Mouse (Mus musculus) heart, adult 2 months (tissue): ENCODE measurements around the gene Fanci. TPM values are rescaled to one million over a fixed set of nuclear protein-coding genes. Genes with fewer than 3 reads are reported as not detected.

ENCODE experiments used
- DNase-seq, 2 experiments: peaks; one replicate each; pipeline ENCODE4 v3.0.0; 2021
- H3K27ac ChIP-seq: fragments of 200-600 bp; 2 replicates; pipeline ENCODE4 v1.8.1; 2022
- H3K27me3 ChIP-seq: fragments of 200-500 bp; 2 replicates; pipeline ENCODE4 v1.6.1; 2012; ENCODE audit warnings: mild to moderate bottlenecking, low read length, inconsistent platforms, mixed read lengths; ENCODE audit not compliant: control insufficient read depth, insufficient read depth
- H3K36me3 ChIP-seq: fragments of 200-500 bp; 2 replicates; pipeline ENCODE4 v1.6.1; 2012; ENCODE audit warnings: low read length, inconsistent platforms; ENCODE audit not compliant: control insufficient read depth, insufficient read depth
- H3K4me1 ChIP-seq: fragments of 200-500 bp; 2 replicates; pipeline ENCODE4 v1.6.1; 2011; ENCODE audit warnings: low read length; ENCODE audit not compliant: control insufficient read depth, insufficient read depth
- H3K4me3 ChIP-seq: fragments of 200-600 bp; 2 replicates; pipeline ENCODE4 v1.8.1; 2022
- H3K79me2 ChIP-seq: fragments of 200-500 bp; replicated peaks from 2 replicates; pipeline ENCODE4 v1.6.1; 2012; ENCODE audit warnings: mild to moderate bottlenecking, inconsistent platforms, low read length, moderate library complexity, mixed read lengths; ENCODE audit not compliant: control insufficient read depth, insufficient read depth
- H3K9ac ChIP-seq: fragments of 200-500 bp; 2 replicates; pipeline ENCODE4 v1.6.1; 2012; ENCODE audit warnings: low read depth, mild to moderate bottlenecking, control low read depth, inconsistent platforms, low read length, mixed read lengths
- CTCF ChIP-seq: fragments of 200-600 bp; IDR thresholded peaks from 2 replicates; pipeline ENCODE4 v1.8.1; 2022; ENCODE audit warnings: antibody characterized with exemption, mild to moderate bottlenecking, moderate library complexity
- EP300 ChIP-seq: fragments of 200-500 bp; IDR thresholded peaks from 2 replicates; pipeline ENCODE4 v1.6.1; 2011; ENCODE audit warnings: low read depth, low read length, control low read depth; ENCODE audit not compliant: insufficient read depth
- POLR2A ChIP-seq: fragments of 200-500 bp; IDR thresholded peaks from 2 replicates; pipeline ENCODE4 v1.6.1; 2011; ENCODE audit warnings: mild to moderate bottlenecking, low read depth, low read length, control low read depth; ENCODE audit not compliant: insufficient read depth
- WGBS: fragments of 180-500 bp; shearing (Covaris S2); methylation state at CpG from one replicate; pipeline ENCODE4 v1.1.7; 2018; 5-methylcytosine and 5-hydroxymethylcytosine counted together
- intact Hi-C: fragments of 180-260 bp; cut with DNase I; formaldehyde crosslinking; loops from one replicate; pipeline ENCODE4 v1.15.1; 2025
- polyA plus RNA-seq: library from polyadenylated mRNA; depleted of rRNA; stranded (reverse); fragments of >200 nt; gene quantifications from 2 replicates; pipeline ENCODE4 v1.2.3, GENCODE M21; 2012
- total RNA-seq, 2 experiments: library from RNA; stranded (reverse); gene quantifications; 2 replicates each; pipeline ENCODE4 v1.2.3; 2021

Fanci gene
- total and polyA plus RNA-seq, 3 experiments: 0.08 to 0.34 (median 0.23) TPM

DNA sequence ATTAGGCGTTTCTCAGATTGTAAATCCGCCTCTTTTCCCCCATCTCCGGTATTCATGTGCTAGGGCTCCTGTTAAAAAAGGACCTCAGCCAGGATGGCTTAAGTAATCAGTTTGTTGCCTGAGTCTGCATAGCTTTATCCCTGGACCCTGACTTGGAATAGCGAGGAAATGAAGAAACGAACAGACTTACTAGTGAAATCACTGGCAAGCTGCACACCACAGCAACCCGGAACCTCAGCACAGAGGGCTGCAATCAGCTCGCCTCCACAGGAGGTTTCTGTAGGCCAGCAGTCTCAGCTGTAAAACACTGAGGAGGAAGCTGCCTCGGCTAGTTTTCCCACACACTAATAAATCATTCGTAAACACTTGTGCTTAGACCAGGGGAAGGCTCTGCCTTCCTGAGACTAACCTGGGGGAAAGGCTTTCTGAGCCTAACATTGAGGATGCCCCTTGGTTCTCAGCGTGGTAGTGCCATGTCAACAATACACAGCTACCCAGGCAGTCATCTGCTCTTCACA, 5.8 kb downstream of the Fanci start:
- Histone ChIP-seq H3K79me2 (no peaks in the 10 kb centered on the region), H3K27me3 (no peaks in the 10 kb centered on the region), H3K9ac (no peak overlapping the region), H3K36me3 (no peaks in the 10 kb centered on the region), H3K27ac (no peak overlapping the region), H3K4me1 (no peaks in the 10 kb centered on the region), H3K4me3 (no peak overlapping the region)
- TF ChIP-seq POLR2A: no peak
- no peak for TF ChIP-seq CTCF
- TF ChIP-seq EP300: no peak
- no peak for DNase-seq
- WGBS: 82% methylated on average over 10 of the region's 10 CpGs
- intact Hi-C loops: no loop called here

DNA sequence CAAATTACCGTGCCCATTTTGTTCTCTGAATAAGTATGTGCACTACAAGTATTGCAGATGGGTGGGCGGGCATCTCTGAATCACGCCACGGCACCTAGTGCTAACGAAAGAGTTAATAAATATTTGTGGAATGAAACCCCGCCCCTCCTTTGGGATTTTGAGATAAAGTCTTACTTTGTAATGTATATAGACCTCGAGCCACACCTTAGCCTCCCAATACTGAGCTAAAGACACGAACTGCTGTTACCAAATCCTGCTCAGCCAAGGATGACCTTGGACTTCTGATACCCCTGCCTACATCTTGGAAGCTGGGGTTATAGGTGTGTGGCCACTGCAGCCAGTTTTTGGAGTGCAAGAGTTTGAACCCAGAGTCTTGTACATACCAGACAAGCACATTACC, 6.7 kb downstream of the Fanci start:
- H3K4me1 ChIP-seq: no peaks in the 10 kb centered on the region
- H3K9ac ChIP-seq: no peak overlapping the region
- H3K27ac ChIP-seq: no peak overlapping the region
- no peaks in the 10 kb centered on the region for H3K27me3 ChIP-seq
- no peaks in the 10 kb centered on the region for H3K79me2 ChIP-seq
- WGBS: 78% methylated on average over 8 of the region's 8 CpGs
- no peak overlapping the region for H3K4me3 ChIP-seq
- H3K36me3 ChIP-seq: no peaks in the 10 kb centered on the region
- intact Hi-C loops: no loop called here
- no peak for DNase-seq
- TF ChIP-seq POLR2A: no peak
- TF ChIP-seq EP300: no peak
- TF ChIP-seq CTCF: no peak

DNA sequence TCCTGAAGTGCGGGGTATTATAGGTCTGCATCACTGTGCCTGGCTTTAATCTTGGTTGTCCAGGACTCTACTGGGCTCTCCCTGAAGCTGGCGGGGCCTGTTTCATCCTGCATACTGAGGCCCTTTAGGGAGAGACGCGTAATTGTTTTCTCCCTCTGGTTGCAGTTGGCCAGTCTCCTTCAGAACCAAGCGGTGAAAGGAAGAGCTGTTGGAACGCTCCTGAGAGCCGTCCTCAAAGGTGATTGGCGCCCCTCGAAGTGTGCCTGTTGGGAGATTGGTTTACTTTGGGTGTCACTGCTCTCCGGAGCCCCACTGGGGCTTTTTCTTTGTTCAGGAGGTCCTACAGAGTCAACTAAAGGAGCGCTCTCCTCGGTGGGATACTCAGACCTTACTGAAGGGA, 7.2 kb downstream of the Fanci start:
- no peak for DNase-seq
- Histone ChIP-seq H3K4me3 (no peak overlapping the region), H3K4me1 (no peaks in the 10 kb centered on the region), H3K27me3 (no peaks in the 10 kb centered on the region), H3K79me2 (no peaks in the 10 kb centered on the region), H3K36me3 (no peaks in the 10 kb centered on the region), H3K27ac (no peak overlapping the region), H3K9ac (no peak overlapping the region)
- TF ChIP-seq POLR2A: no peak
- TF ChIP-seq CTCF: no peak
- TF ChIP-seq EP300: no peak
- intact Hi-C loops: no loop called here
- WGBS: 74% methylated on average over 12 of the region's 12 CpGs

DNA sequence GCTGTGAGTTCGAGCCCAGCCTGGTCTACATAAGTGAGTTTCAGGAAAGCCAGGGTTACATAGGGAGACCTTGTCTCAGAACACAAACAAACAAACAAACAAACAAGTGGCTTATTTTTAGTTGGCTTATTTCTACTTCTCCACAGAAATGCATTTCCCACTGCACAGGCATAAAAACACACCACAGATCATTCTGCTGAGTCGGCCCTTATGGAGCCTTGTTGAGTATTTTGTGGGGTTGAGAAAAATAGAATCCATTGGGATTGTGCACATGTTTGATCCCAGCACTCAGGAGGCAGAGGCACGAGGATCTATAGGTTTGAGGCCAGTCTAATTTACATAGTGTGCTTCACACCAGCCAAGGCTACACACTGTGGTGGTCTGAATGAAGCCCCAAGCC, 8.6 kb downstream of the Fanci start:
- WGBS: 79% methylated on average over 3 of the region's 3 CpGs
- intact Hi-C loops: no loop called here
- Histone ChIP-seq H3K27me3 (no peaks in the 10 kb centered on the region), H3K27ac (no peak overlapping the region), H3K79me2 (no peaks in the 10 kb centered on the region), H3K9ac (no peak overlapping the region), H3K4me1 (no peaks in the 10 kb centered on the region), H3K36me3 (no peaks in the 10 kb centered on the region), H3K4me3 (no peak overlapping the region)
- no peak for DNase-seq
- TF ChIP-seq EP300: no peak
- TF ChIP-seq POLR2A: no peak
- TF ChIP-seq CTCF: no peak

DNA sequence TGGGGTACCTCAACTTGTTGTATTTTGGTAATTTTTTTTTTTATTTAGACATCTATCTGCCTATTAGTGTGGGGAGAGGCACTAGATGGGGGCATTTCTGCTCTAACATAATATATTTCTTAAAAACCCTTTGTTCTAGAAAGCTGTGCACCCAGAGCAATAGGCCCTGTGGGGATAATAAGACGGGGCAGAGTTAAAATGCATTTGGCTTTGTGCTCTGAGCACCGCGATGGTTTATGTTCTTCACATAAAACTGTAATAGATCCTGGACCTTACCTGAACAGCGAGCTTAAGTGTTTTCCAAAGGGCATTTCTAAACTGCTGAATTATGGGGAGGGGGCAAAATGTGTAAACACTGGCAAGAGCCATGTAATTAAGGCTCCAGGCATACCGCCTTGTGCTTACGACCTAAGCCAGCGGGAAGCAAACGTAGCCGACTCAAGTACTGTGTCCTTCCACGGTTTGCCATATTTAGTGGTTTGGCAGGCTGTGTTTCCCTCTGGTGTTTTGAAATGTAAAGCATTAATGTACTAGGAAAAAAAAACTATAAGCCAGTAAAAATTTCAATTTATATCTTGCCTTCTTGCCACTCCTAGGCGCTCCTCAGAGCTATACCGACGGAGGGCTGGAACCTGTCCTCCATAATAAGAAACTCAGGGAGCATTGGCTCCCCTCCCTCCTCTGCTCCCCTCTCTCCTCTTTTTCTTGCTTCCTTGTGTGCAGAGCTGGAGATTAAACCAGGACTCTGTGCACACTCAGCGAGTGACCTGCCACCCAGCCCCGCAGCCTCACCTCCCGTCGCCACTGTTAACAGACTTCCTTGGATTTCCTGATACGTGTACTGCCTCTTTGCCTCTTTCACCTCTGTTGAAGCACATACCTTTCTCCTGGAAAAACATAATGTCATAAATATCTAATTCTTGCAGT, 23.0 kb downstream of the Fanci start:
- WGBS: 87% methylated on average over 18 of the region's 18 CpGs
- Histone ChIP-seq H3K36me3 (no peaks in the 10 kb centered on the region), H3K27me3 (no peaks in the 10 kb centered on the region), H3K4me1 (no peaks in the 10 kb centered on the region), H3K4me3 (no peak overlapping the region), H3K79me2 (no peaks in the 10 kb centered on the region), H3K9ac (no peak overlapping the region), H3K27ac (no peak overlapping the region)
- no peak for DNase-seq
- TF ChIP-seq POLR2A (no peak), EP300 (no peak), CTCF (no peak)
- intact Hi-C loops: no loop called here

DNA sequence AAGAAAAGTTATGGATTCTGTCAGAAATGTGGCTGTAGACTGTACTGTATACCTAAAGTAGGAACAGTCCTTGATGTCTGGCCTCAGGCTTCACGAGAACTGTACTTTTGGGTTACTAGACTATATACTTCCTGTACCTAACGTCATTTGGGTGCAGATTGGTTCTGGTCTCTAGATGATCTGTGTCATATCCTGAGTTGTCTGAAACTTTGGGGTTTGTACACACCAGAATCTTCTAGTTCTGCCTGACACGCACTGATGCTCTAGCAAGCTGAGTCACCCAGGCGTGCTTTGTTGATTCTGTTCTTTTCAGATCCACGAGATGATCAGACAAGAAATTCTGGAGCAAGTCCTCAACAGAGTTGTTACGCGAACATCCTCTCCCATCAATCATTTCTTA, 28.2 kb downstream of the Fanci start:
- DNase-seq: no peak
- WGBS: 87% methylated on average over 7 of the region's 7 CpGs
- Histone ChIP-seq H3K4me1 (no peaks in the 10 kb centered on the region), H3K27me3 (no peaks in the 10 kb centered on the region), H3K4me3 (no peak overlapping the region), H3K9ac (no peak overlapping the region), H3K79me2 (no peaks in the 10 kb centered on the region), H3K36me3 (no peaks in the 10 kb centered on the region), H3K27ac (no peak overlapping the region)
- intact Hi-C loops: no loop called here
- TF ChIP-seq EP300: no peak
- no peak for TF ChIP-seq CTCF
- no peak for TF ChIP-seq POLR2A
